Mouse (Mus musculus) 3T3-L1 (cell line): Measurements from ENCODE around the gene Dag1.
"Not testable (repeated sequence)": the region's sequence is repeated elsewhere in the genome, so short reads cannot be mapped to it uniquely, and the experiment has no call there.

ENCODE experiments used
- DNase-seq: peaks from one replicate; pipeline ENCODE4 v3.0.0-alpha.2; 2015; ENCODE audit warnings: low read depth, low spot score

Dag1 gene

GRCm38 (mm10) chr9:108274476-108275330, 10.9 kb upstream of the Dag1 start:
- DNase-seq: no peak

GRCm38 (mm10) chr9:108273485-108273884, 9.7 kb upstream of the Dag1 start:
- DNase-seq: no peak

GRCm38 (mm10) chr9:108272691-108273090, 8.9 kb upstream of the Dag1 start:
- no peak for DNase-seq

- DNase-seq: no peak
Measured at GRCm38 (mm10) chr9:108271941-108272340, 8.2 kb upstream of the Dag1 start.

GRCm38 (mm10) chr9:108268701-108269100, 4.9 kb upstream of the Dag1 start:
- not testable (repeated sequence) for DNase-seq

- no peak for DNase-seq
Measured at GRCm38 (mm10) chr9:108267691-108268090, 3.9 kb upstream of the Dag1 start.

- peak; percentile 40 for DNase-seq
Measured at GRCm38 (mm10) chr9:108266261-108266935, 2.6 kb upstream of the Dag1 start.

- DNase-seq: peak; percentile 60
Measured at GRCm38 (mm10) chr9:108264191-108264921, 598 bp upstream of the Dag1 start.

GRCm38 (mm10) chr9:108263131-108263681, 552 bp downstream of the Dag1 start:
- peak; percentile 25 for DNase-seq

GRCm38 (mm10) chr9:108262494-108263049, 1.2 kb downstream of the Dag1 start:
- DNase-seq: peak; percentile 44

GRCm38 (mm10) chr9:108261865-108262264, 1.9 kb downstream of the Dag1 start:
- no peak for DNase-seq

GRCm38 (mm10) chr9:108260526-108260925, 3.2 kb downstream of the Dag1 start:
- no peak for DNase-seq

- DNase-seq: no peak
Measured at GRCm38 (mm10) chr9:108252766-108253165, 11.0 kb downstream of the Dag1 start.

GRCm38 (mm10) chr9:108251877-108252276, 11.9 kb downstream of the Dag1 start:
- no peak for DNase-seq

- no peak for DNase-seq
Measured at GRCm38 (mm10) chr9:108248957-108249356, 14.8 kb downstream of the Dag1 start.

- DNase-seq: peak; percentile 55
Measured at GRCm38 (mm10) chr9:108244984-108245383, 18.8 kb downstream of the Dag1 start.

- no peak for DNase-seq
Measured at GRCm38 (mm10) chr9:108244540-108244939, 19.2 kb downstream of the Dag1 start.

GRCm38 (mm10) chr9:108239951-108240350, 23.8 kb downstream of the Dag1 start:
- peak; percentile 50 for DNase-seq

GRCm38 (mm10) chr9:108238831-108239230, 24.9 kb downstream of the Dag1 start:
- no peak for DNase-seq

- DNase-seq: no peak
Measured at GRCm38 (mm10) chr9:108238402-108238801, 25.4 kb downstream of the Dag1 start.

- DNase-seq: no peak
Measured at GRCm38 (mm10) chr9:108234682-108235081, 29.1 kb downstream of the Dag1 start.

GRCm38 (mm10) chr9:108232908-108233307, 30.9 kb downstream of the Dag1 start:
- DNase-seq: no peak
